Mouse (Mus musculus): ENCODE results near the gene Atg10. TPM values are rescaled to one million over a fixed set of nuclear protein-coding genes. Genes with fewer than 3 reads are reported as not detected.

The Atg10 gene
- total RNA-seq, 2 experiments from 2014 or later, result 12.1 to 14.7 TPM

DNA sequence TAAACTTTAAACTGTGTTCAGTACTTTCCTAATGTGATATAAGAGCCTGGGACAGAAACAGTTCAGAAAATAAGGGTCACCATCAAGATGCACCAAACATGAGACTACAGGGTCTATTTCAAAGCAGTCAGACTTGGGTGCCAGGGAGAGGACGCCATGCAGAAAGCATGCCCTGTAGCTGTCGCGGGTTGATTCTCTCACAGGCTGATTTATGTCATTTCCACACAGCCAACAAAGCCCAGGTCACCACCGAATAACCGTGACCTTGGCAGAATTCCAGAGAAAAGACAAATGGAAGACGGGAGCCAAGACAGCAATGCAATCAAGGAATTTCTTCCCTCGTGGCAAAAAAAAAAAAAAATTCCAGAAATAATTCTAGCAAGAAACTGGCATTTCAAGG is 94.7 kb downstream of the Atg10 start:
- peak; percentile 9 to 10 for DNase-seq (ENCODE audit: low spot score in 2 of 2)

DNA sequence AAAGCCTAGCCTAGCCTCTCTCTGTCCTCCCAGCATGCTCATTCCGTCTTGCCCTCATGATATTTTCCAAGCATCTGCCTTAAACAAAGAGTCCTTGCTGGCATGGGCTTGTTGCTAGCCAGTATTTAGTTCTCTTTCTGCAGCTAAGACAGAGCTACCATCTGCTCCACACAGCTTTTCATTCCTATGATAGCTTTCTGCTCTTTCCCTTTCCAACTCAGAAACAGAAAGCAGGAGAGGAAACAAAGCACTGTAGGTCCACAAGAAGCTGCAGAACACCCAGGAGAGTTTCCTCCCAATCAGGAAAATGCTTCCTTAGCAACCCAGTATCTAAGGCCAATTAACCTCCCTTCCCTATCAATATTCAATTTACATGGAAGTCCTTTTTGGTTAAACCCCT is 95.2 kb downstream of the Atg10 start:
- DNase-seq (ENCODE audit: low spot score in 2 of 2), result peak; percentile 13 to 37

DNA sequence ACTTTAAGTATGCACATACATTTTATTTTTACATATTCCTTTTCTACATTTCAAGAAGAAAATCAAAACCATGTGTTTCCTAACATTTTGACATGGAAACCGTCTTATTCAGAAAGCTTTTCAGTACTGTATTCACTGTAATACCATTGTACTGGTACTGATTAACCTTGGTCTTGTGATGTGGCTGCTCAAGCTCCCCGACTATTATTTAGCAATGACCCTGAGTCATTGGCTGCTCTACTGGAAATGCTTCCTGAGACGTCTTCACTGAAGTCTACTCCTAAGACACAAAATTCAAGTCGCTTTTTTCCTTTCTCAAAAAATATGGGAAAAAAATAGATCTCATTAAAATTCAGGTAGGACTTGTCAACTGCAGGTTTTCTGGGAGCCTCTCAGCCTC is 105.6 kb downstream of the Atg10 start:
- DNase-seq (ENCODE audit: low spot score in 2 of 2), result no peak

DNA sequence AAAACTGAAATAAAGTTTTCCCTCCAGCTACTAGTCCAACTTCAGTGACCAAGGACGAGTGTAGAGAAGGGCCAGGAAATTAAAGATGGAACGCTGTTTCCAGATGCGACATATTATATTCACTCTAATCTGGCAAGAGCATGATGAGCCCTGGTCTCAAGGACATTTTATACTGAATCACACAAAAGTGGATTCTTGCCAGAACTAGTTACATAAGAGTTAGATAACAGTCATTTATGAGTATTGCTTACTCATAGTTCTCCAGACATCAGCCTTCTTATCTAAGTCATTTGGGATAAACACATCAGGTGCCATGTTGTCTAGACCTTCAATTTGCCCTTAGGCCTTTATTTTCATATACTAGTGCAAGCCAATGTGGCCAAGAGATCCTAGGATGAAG is 108.9 kb downstream of the Atg10 start:
- no peak for DNase-seq (ENCODE audit: low spot score in 2 of 2)

DNA sequence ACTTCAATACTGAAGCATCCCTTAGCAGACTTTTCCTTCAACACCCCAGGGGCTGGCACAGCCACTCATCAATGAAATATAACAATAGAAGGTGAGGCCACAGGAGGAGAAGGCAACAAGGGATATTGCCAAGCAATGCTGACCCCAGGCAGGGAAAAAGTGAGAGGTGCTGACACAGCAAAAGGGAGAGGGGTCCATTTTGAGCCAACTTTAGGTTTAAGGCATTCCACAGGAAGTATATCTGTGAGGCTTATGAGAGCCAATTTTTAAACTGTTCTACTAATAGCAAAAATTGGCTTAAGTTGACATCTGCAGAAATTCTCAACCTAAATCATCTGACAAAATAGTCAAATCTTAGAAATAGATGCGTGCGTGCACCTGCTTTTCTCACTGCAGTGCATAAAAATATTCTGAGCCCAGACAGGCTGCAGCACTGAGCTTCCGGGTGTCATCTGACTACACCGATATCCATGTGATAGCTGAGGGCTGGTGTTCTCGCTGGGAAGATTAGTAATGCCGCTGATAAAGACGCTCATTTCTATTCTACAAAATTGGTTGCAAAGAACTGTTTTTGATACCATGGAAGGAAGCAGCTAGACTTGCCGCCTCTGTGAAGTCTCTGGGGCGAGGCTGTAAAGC is 116.3 kb downstream of the Atg10 start:
- no peak for DNase-seq (ENCODE audit: low spot score in 2 of 2)

DNA sequence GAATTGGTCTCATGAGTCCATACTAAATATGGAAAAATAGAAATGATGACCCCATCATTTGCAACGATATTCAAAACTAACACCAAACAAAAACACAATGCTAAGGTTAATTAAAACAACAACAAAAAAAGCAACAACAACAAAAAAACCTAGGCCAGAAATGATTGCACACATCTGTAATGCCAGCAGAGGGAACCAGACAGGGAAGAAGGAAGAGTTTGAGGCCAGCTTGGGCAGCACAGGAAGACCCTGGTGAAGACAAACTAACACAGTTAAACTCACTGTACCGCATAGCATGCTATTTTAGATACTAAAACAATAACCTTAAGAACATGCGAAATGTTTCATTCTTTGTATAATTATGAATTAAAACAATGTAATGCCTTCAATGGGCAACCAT is 121.5 kb downstream of the Atg10 start:
- no peak for DNase-seq (ENCODE audit: low spot score in 2 of 2)

DNA sequence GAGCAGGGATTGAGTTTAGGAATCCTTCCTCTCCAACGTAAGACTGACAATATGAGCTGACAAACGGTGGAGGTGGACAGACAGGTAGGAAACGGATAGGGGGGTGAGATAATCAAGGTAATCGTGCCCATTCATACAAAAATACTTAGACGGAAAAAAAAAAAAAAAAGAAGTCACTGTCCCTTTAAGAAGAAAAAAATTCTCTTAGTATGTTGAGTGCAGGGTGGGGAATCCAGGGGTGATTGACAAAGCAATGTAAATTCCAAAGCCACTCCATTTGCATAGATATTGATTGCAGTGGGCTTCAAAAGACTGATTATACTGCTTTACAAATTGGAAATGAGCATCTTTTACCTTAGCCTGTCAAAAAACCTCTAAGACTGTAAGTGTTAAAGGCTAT is 123.4 kb downstream of the Atg10 start:
- DNase-seq (ENCODE audit: low spot score in 2 of 2), result no peak

DNA sequence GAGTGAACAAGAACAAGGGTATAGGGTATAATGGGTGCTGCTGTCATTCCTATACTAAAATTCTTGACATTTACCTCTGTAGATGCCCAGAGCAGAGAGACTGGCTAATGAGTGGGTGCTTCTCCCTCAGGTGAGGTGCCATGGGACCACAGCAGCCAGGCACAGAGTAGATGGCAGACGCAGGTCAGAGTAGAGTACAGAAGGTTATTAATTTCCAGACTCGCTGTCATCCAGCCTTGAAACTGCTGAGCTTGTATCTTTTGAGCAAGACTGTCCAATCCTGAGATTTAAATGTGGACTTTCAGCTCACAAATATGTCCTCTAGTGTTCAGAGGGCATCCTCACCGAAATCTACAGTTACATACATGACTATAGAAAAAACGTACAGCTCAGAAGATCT is 128.9 kb downstream of the Atg10 start:
- DNase-seq (ENCODE audit: low spot score in 2 of 2), result no peak

DNA sequence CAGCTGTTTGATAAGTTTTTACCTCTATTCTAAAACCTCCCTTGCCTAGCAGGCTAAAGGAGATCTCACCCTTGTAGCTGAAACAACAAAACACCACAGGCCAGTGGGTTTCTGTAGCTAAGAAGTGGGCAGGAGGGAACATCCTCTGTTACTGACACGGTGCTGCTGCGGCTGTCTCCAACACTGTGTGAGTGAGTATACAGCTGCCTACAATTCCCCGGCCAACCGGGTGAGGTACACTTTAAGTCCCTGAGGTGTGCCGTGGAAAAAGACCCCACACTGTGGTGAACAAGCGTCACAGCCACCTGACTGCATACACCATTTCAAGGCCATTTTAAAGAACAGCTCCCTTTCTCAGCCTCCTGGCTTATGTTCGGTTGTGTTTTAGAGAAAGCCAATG is 129.6 kb downstream of the Atg10 start:
- no peak for DNase-seq (ENCODE audit: low spot score in 2 of 2)

DNA sequence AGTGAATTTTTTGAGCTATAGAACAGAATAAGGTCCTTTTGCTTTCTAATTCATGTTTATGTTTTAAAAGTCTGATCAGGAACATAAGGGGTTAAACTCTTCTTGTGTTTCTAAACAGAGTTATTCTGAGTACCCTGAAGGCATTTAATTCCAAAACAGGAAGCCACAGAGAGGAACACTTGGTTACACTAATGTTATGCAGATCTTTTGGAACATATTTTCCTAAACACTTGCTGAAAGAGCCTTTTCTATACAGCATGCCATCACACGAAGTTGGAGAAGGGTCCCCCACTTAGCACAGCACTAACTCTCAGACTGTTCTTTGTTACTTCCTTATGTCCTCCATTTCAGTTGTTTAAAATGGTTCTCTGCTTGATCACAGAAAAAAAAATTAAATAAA is 130.2 kb downstream of the Atg10 start:
- no peak for DNase-seq (ENCODE audit: low spot score in 2 of 2)

DNA sequence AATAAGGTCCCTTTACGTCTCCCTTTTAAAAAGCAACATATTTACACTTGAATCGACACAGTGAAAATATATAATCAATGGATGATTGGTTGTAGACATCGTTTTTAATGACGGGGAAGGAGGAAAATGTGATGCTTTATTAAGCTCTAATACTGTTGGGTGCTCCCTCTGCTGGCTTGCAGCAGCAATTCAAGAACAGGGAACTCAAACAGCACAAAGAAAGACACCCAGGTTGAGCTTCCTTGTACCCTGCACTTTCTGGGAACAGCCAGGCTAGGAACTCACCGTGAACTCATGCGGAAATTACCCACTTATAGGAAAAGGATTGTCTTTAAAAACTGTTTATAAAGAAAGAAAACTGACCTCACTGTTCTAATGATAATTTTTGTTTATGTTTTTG is 130.6 kb downstream of the Atg10 start:
- DNase-seq (ENCODE audit: low spot score in 2 of 2), result peak in 1 of 2 experiments; percentile 65

DNA sequence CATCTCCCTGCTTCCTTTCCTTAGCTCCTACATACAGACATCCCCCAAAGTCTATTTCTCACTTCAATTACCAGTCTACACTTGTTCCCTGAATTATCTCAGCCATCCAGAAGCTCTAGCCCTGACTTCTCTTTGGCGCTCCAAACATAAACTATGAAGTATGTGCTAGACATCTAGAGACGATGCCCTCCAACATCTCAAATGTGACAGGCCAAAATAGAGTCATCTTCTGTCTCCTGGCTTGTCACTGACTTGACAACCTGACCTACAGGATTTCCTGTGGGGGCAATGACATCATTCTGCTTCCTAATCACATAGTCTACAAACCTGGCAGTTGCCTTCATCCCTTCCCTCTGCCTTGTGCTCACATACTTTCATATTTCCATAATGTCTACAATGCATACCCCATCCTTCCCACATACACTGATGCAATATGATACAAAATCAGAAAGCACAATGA is 132.0 kb downstream of the Atg10 start:
- no peak for DNase-seq (ENCODE audit: low spot score in 2 of 2)

DNA sequence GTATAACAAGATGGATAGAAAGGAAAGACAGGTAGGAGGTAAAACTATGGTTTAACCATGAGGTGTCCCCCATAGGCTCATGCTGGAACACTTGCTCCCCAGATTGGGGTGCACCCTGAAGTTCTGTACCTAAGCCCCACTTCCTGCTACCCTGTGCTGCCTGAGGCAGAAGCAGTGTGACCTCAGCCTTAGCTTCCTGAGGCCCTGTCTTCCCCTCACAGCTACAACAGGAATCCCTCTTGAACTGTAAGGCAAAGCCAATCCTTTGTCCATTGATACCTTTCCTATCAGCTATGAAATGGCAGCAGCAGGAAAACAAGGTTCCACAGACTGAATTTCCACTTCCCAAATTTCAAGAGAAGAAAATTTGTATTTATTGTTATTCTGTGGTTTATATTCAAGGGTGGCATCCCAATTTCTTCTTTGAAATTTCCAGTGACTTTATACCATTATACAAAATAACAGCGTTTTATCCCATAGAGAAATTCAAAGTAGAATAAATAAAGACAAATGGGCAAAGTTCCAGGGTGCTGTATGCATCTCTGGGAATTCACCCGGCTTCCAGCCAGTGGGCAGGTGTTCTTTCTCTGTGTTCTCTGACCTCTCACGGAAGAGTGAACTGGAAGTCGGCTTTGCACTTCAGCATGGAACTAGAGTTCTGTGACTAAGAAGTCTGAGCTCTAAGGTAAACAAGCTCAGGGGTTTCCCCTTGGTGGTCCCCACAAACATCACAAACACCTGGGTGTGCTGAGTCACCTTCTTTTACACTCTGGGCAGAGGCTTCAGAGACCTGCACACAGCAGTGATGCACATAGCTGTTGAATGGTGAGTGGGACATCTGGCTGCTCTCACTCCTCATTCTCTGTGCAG is 132.7 kb downstream of the Atg10 start:
- no peak for DNase-seq (ENCODE audit: low spot score in 2 of 2)

DNA sequence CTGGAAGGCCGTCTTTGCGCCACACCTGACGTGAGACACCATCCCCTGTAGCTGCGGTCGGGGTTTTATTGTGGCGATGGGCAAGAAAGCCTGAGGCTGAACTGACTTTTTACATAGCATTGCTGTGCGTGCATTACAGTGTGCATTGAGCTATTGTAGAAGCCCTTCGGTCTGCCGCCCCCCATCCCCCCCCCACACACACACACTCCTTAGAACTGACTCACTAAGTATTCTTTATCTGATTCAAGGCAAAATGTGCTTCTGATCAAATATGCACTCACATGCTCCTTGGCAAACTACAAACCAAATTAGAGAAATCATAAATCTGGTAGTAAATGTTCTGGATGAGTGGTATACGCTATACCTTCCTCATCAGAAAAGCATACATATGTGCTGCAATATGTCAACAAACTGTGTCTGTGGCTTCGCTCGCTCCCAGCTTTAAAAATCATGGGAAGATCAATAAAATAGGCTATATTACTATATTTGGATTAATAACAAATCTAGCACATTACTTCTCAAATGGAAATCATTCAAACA is 137.3 kb downstream of the Atg10 start:
- no peak for DNase-seq (ENCODE audit: low spot score in 2 of 2)

DNA sequence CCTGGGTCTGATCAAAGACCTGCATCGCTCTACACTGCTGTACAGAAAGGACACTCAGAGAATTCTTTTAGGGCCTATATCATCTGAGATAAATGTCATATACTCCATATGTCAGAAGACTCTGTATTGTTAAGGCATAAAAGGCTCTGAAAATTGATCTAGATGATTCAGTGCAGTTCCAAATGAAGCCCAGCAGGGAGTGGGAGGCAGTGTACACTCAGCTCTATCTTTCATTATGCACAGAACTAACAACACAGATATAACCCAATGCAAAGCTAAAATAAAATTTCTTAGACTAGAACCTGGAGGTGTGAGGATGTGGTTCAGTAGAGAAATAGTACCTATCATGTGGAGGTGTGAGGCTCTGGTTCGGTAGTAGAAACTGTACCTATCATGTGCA is 151.4 kb downstream of the Atg10 start:
- DNase-seq (ENCODE audit: low spot score in 2 of 2), result peak in 1 of 2 experiments; percentile 27

DNA sequence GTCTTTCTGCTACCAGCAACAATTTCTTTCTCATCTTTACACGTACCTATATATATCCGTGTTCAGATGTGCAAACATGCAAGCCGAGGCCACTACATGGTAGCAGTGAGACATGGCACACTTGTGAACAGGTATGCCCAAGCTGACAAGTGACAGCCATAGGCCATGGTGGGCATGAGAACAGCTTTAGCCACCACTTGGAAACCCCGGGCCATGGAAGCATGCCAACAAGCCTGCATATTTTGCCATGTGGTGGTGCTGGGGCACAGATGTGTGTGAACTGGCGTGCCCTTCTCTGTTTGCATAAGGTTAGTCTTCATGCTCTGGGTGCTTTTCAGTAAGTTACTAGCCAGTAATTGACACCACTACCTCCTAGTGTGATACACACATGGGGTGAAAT is 162.9 kb downstream of the Atg10 start:
- DNase-seq (ENCODE audit: low spot score in 2 of 2), result no peak

DNA sequence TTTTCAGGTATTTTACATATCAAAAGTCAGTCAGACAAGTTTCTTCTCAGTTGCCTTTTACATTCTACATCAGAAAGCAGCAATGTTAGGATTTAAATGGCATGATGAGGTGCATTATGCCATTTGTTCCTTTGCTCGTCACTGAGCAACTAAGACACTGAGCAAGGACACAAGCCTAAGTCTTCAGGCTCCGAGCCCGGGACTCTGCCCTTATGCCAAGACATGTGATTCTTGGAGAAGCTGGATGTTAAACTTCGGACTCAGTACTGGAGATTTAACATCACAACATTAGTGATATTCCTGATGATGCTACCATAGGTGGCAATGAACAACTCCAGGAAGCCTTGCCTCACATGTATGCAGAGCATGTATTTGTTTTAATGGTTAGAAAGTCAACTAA is 175.6 kb downstream of the Atg10 start:
- DNase-seq (ENCODE audit: low spot score in 2 of 2), result no peak

DNA sequence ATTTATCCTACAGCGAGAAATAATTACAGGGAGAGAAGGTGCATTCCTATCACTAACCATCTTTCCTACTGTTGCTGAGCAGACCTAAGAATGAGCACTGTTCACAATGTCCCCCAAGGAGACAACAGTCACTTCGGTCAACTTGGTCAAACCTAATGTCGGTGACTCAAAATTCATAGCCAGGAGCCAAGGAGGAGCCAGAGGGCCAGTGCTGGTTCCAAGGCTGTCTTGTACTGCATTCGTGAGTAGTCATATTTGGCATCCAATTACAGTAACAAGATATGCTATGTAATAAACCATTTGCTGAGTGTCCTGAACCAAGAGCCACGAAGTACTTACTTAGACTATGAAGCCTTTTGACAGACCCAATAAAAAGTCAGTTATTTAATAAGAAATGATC is 176.9 kb downstream of the Atg10 start:
- DNase-seq (ENCODE audit: low spot score in 2 of 2), result no peak

DNA sequence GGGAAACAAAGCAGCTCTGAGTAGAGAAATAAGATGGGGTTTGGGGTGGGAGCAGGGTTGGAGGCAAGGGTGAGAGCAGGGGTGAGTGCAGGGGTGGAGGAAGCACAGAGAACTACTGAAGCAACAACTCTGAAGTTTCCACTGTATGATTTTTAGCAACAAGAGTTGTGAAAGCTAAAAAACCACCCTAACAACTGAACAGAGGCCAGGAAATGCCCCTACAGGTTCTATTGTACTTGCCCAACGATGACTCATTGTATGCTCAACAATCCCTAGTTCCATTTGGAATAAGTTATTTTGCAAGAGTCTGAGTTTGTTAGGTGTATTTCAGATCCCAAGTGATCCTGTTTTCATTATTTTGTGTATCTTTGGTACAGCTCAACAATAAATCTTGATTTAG is 182.5 kb downstream of the Atg10 start:
- no peak for DNase-seq (ENCODE audit: low spot score in 2 of 2)

DNA sequence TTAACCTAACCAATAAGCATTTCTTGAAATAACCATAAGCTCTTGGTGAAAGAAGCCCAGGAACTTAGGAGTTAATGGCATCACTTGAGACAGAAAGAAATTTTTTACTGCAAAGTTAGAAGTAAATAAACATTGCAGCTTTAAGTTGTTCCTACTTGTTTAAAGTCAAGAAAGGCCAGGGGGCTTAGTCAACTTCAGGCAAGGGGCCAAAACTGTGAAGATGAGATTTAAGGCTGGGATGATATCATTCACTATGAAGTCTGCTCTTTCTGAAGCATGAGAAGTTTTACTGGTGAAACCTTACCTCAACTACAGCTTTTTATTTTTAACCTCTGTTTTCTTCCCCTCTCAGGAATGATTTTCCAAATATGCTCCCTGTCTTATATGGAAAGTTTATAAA is 183.3 kb downstream of the Atg10 start:
- DNase-seq (ENCODE audit: low spot score in 2 of 2), result no peak

DNA sequence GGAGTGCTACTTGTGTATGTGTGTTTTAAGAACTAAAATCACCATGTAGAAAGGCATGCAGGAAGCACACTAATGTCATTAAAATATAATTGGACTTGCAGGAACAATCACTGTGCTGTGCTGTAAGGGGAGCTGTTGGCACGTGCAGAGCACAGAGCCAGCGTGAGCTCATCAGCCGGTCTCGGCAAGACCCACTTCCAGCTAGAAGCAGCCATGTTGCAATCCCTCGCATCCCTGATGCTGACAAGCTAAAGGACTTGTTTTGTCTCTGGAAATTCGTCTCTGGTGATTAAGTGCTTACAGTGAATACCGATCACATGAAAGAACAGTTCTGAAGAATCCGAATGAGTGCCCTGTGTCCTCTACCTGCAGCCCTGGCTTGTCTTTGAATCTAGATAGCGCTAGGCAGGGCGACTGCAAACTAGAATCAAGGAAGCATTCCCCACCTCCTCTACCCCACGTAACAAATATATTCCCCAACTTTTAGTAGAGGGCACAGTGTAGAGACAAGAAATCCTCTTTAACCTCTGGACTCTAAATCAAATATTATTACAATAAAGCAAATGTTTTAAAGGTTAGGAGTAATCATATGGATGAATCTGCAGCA is 184.5 kb downstream of the Atg10 start:
- DNase-seq (ENCODE audit: low spot score in 2 of 2), result peak; percentile 73 to 81

DNA sequence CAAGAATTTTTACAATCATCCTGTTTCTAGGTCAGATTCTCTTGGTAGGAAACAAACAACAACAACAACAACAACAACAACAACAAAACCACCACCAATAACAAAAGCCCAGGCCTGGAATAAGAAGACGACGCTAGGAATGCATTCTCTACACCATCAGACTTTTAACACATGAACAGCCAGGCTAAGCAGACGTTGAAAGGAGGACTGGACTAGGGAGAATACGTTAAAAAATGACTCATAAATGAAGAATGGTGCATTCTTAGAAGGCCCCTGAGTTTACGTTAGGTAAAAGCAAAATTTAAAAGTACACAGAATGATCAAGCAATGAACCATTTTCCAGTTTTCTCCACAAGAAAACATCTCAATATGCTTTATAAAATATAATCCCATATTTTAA is 185.1 kb downstream of the Atg10 start:
- no peak for DNase-seq (ENCODE audit: low spot score in 2 of 2)
